Mouse (Mus musculus) megakaryocyte-erythroid progenitor cell, adult 5-6 weeks (primary cell): ENCODE results near the gene Pyroxd1. TPM values are rescaled to one million over a fixed set of nuclear protein-coding genes. Genes with fewer than 3 reads are reported as not detected.

Source experiments
- total RNA-seq, 2 experiments: library from RNA; stranded (forward) in 1 of 2; stranded (reverse) in 1 of 2; fragments of 200-1000, 215-1000 nt in 1 of 2; fragments of >200 nt in 1 of 2; fragmentation: Nextera tagmentation in 1 of 2; gene quantifications; 2 replicates each; pipeline ENCODE4 v1.2.3; 2014 to 2017

Gene Pyroxd1
- total RNA-seq, 2 experiments from 2014 or later = 10.9 to 15.2 TPM

Other genes with a start within 250 kb of the Pyroxd1 start
- gene Slco1a6, start 137.1 kb upstream of the Pyroxd1 start, total RNA-seq (2014; fragmentation: Nextera tagmentation) = not detected in 2 replicates
- 2.1 TPM in 1 of 2 replicates, not detected in the other for gene Slco1a6, start 137.1 kb upstream of the Pyroxd1 start, total RNA-seq (2017)
- not detected in 2 replicates for gene Iapp, start 47.2 kb upstream of the Pyroxd1 start, total RNA-seq (2014; fragmentation: Nextera tagmentation)
- gene Iapp, start 47.2 kb upstream of the Pyroxd1 start, total RNA-seq (2017) = not detected in 2 replicates
- not detected in 2 replicates for gene Slco1a5, start 22.7 kb upstream of the Pyroxd1 start, total RNA-seq (2014; fragmentation: Nextera tagmentation)
- gene Slco1a5, start 22.7 kb upstream of the Pyroxd1 start, total RNA-seq (2017) = 0.19 TPM in 1 of 2 replicates, not detected in the other
- 51.2 and 71.0 TPM in 2 replicates for gene Recql, start 41.4 kb downstream of the Pyroxd1 start, total RNA-seq (2014; fragmentation: Nextera tagmentation)
- 48.8 and 59.4 TPM in 2 replicates for gene Recql, start 41.4 kb downstream of the Pyroxd1 start, total RNA-seq (2017)
- gene Golt1b, start 41.6 kb downstream of the Pyroxd1 start, total RNA-seq (2014; fragmentation: Nextera tagmentation) = 31.0 and 36.3 TPM in 2 replicates
- gene Golt1b, start 41.6 kb downstream of the Pyroxd1 start, total RNA-seq (2017) = 37.5 and 46.9 TPM in 2 replicates
- gene Spx, start 67.8 kb downstream of the Pyroxd1 start, total RNA-seq (2014; fragmentation: Nextera tagmentation) = 0.61 and 0.94 TPM in 2 replicates
- gene Spx, start 67.8 kb downstream of the Pyroxd1 start, total RNA-seq (2017) = 1.1 TPM in 1 of 2 replicates, not detected in the other
- not detected in 2 replicates for gene Gys2, start 127.5 kb downstream of the Pyroxd1 start, total RNA-seq (2014; fragmentation: Nextera tagmentation)
- gene Gys2, start 127.5 kb downstream of the Pyroxd1 start, total RNA-seq (2017) = not detected in 2 replicates
- gene Ldhb, start 162.3 kb downstream of the Pyroxd1 start, total RNA-seq (2014; fragmentation: Nextera tagmentation) = 6.7 and 20.9 TPM in 2 replicates
- 1.1 and 2.1 TPM in 2 replicates for gene Ldhb, start 162.3 kb downstream of the Pyroxd1 start, total RNA-seq (2017)
- not detected in 2 replicates for gene Kcnj8, start 226.0 kb downstream of the Pyroxd1 start, total RNA-seq (2014; fragmentation: Nextera tagmentation)
- 1.1 TPM in 1 of 2 replicates, not detected in the other for gene Kcnj8, start 226.0 kb downstream of the Pyroxd1 start, total RNA-seq (2017)